Mouse (Mus musculus): ENCODE results near the gene 1700102P08Rik. TPM values are rescaled to one million over a fixed set of nuclear protein-coding genes. Genes with fewer than 3 reads are reported as not detected.

1700102P08Rik gene
- polyA plus RNA-seq, 1 experiment, result 1.9 TPM

- Histone ChIP-seq H3K36me3 (ENCODE audit: control insufficient read depth, insufficient read depth, low read length) (no peaks in the 10 kb centered on the region), H3K4me1 (replicated peaks; ENCODE audit: control insufficient read depth, insufficient read depth, low read length) (peaks cover 3% of the 10 kb centered on the region; the same call in 1 of the 2 replicates), H3K27me3 (ENCODE audit: control insufficient read depth, insufficient read depth, low read length) (no peaks in the 10 kb centered on the region), H3K4me3 (ENCODE audit: control insufficient read depth, insufficient read depth, low read length) (no peak within 1 kb of the TSS), H3K27ac (ENCODE audit: control insufficient read depth, insufficient read depth, low read length) (no peak within 1 kb of the TSS)
- TF ChIP-seq CTCF (IDR thresholded peaks at IDR 0.05; ENCODE audit: borderline replicate concordance, control insufficient read depth, extremely low read depth, insufficient read depth, low read length, poor library complexity) (no peak), POLR2A (IDR thresholded peaks at IDR 0.05; ENCODE audit: control insufficient read depth, extremely low read depth, insufficient read depth, low read length, poor library complexity) (no peak)
- no peak for DNase-seq
These were observed 35.8 kb downstream of the 1700102P08Rik start, which contains the start of gene Ccdc36 for GRCm38 (mm10) chr9:108428384-108428783. Gene Ccdc36, minus strand, starts transcription at chr9:108428484.

- Histone ChIP-seq H3K27ac (ENCODE audit: control insufficient read depth, insufficient read depth, low read length) (no peak overlapping the region), H3K27me3 (ENCODE audit: control insufficient read depth, insufficient read depth, low read length) (no peaks in the 10 kb centered on the region), H3K36me3 (ENCODE audit: control insufficient read depth, insufficient read depth, low read length) (no peaks in the 10 kb centered on the region), H3K4me1 (replicated peaks; ENCODE audit: control insufficient read depth, insufficient read depth, low read length) (peaks cover 3% of the 10 kb centered on the region; the same call in 1 of the 2 replicates), H3K4me3 (ENCODE audit: control insufficient read depth, insufficient read depth, low read length) (no peak overlapping the region)
- TF ChIP-seq CTCF (IDR thresholded peaks at IDR 0.05; ENCODE audit: borderline replicate concordance, control insufficient read depth, extremely low read depth, insufficient read depth, low read length, poor library complexity) (no peak), POLR2A (IDR thresholded peaks at IDR 0.05; ENCODE audit: control insufficient read depth, extremely low read depth, insufficient read depth, low read length, poor library complexity) (no peak)
- no peak for DNase-seq
- WGBS, result 67% methylated on average over 32 of the region's 32 CpGs
These were observed 38.9 kb downstream of the 1700102P08Rik start for GRCm38 (mm10) chr9:108431431-108432067.

- no peak for DNase-seq
- WGBS, result 93% methylated on average over 3 of the region's 3 CpGs
- no peak within 1 kb of the TSS for H3K4me3 ChIP-seq (ENCODE audit: control insufficient read depth, insufficient read depth, low read length)
These were observed 43.6 kb downstream of the 1700102P08Rik start, which contains the start of gene BC048562 for GRCm38 (mm10) chr9:108436182-108436581. Gene BC048562, plus strand, starts transcription at chr9:108436482.

GRCm38 (mm10) chr9:108439176-108439575 lies 46.6 kb downstream of the 1700102P08Rik start:
- peaks cover 2% of the 10 kb centered on the region for H3K4me1 ChIP-seq (replicated peaks; ENCODE audit: control insufficient read depth, insufficient read depth, low read length)
- WGBS, result 94% methylated on average over 6 of the region's 6 CpGs
- TF ChIP-seq POLR2A (IDR thresholded peaks at IDR 0.05; ENCODE audit: control insufficient read depth, extremely low read depth, insufficient read depth, low read length, poor library complexity) (no peak), CTCF (IDR thresholded peaks at IDR 0.05; ENCODE audit: borderline replicate concordance, control insufficient read depth, extremely low read depth, insufficient read depth, low read length, poor library complexity) (no peak)
- H3K27me3 ChIP-seq (ENCODE audit: control insufficient read depth, insufficient read depth, low read length), result no peaks in the 10 kb centered on the region
- no peak overlapping the region for H3K4me3 ChIP-seq (ENCODE audit: control insufficient read depth, insufficient read depth, low read length)
- no peak overlapping the region for H3K27ac ChIP-seq (ENCODE audit: control insufficient read depth, insufficient read depth, low read length)
- no peak for DNase-seq
- H3K36me3 ChIP-seq (ENCODE audit: control insufficient read depth, insufficient read depth, low read length), result no peaks in the 10 kb centered on the region

More at GRCm38 (mm10) chr9:108436182-108436581, 43.6 kb downstream of the 1700102P08Rik start, which contains the start of gene BC048562:
- Histone ChIP-seq H3K36me3 (ENCODE audit: control insufficient read depth, insufficient read depth, low read length) (no peaks in the 10 kb centered on the region), H3K27ac (ENCODE audit: control insufficient read depth, insufficient read depth, low read length) (no peak within 1 kb of the TSS), H3K27me3 (ENCODE audit: control insufficient read depth, insufficient read depth, low read length) (no peaks in the 10 kb centered on the region), H3K4me1 (replicated peaks; ENCODE audit: control insufficient read depth, insufficient read depth, low read length) (peaks cover 3% of the 10 kb centered on the region; the same call in 1 of the 2 replicates)
- TF ChIP-seq CTCF (IDR thresholded peaks at IDR 0.05; ENCODE audit: borderline replicate concordance, control insufficient read depth, extremely low read depth, insufficient read depth, low read length, poor library complexity), result no peak

- H3K27me3 ChIP-seq (ENCODE audit: control insufficient read depth, insufficient read depth, low read length), result no peaks in the 10 kb centered on the region
- 86% methylated on average over 5 of the region's 5 CpGs for WGBS
- H3K36me3 ChIP-seq (ENCODE audit: control insufficient read depth, insufficient read depth, low read length), result no peaks in the 10 kb centered on the region
- H3K4me3 ChIP-seq (ENCODE audit: control insufficient read depth, insufficient read depth, low read length), result no peak overlapping the region
- peaks cover 12% of the 10 kb centered on the region for H3K4me1 ChIP-seq (replicated peaks; ENCODE audit: control insufficient read depth, insufficient read depth, low read length)
- no peak for DNase-seq
- TF ChIP-seq CTCF (IDR thresholded peaks at IDR 0.05; ENCODE audit: borderline replicate concordance, control insufficient read depth, extremely low read depth, insufficient read depth, low read length, poor library complexity) (no peak), POLR2A (IDR thresholded peaks at IDR 0.05; ENCODE audit: control insufficient read depth, extremely low read depth, insufficient read depth, low read length, poor library complexity) (no peak)
- no peak overlapping the region for H3K27ac ChIP-seq (ENCODE audit: control insufficient read depth, insufficient read depth, low read length)
These were observed 47.9 kb downstream of the 1700102P08Rik start for GRCm38 (mm10) chr9:108440485-108440884.

GRCm38 (mm10) chr9:108441236-108441919 lies 48.8 kb downstream of the 1700102P08Rik start:
- TF ChIP-seq CTCF (IDR thresholded peaks at IDR 0.05; ENCODE audit: borderline replicate concordance, control insufficient read depth, extremely low read depth, insufficient read depth, low read length, poor library complexity) (no peak), POLR2A (IDR thresholded peaks at IDR 0.05; ENCODE audit: control insufficient read depth, extremely low read depth, insufficient read depth, low read length, poor library complexity) (no peak)
- 97% methylated on average over 11 of the region's 11 CpGs for WGBS
- H3K27ac ChIP-seq (ENCODE audit: control insufficient read depth, insufficient read depth, low read length), result no peak overlapping the region
- H3K27me3 ChIP-seq (ENCODE audit: control insufficient read depth, insufficient read depth, low read length), result no peaks in the 10 kb centered on the region
- peaks cover 15% of the 10 kb centered on the region for H3K4me1 ChIP-seq (replicated peaks; ENCODE audit: control insufficient read depth, insufficient read depth, low read length)
- H3K36me3 ChIP-seq (ENCODE audit: control insufficient read depth, insufficient read depth, low read length), result no peaks in the 10 kb centered on the region
- DNase-seq, result no peak
- H3K4me3 ChIP-seq (ENCODE audit: control insufficient read depth, insufficient read depth, low read length), result no peak overlapping the region
